Mouse (Mus musculus) granulocyte monocyte progenitor cell, adult 5-6 weeks (primary cell): Measurements from ENCODE around the gene Nek4. TPM values are rescaled to one million over a fixed set of nuclear protein-coding genes. Genes with fewer than 3 reads are reported as not detected.

ENCODE experiments used
- ATAC-seq: replicated peaks from 2 replicates; pipeline ENCODE4 v1.8.0; 2016; ENCODE audit warnings: mild to moderate bottlenecking, moderate TSS enrichment, inconsistent platforms; ENCODE audit not compliant: poor library complexity, severe bottlenecking
- total RNA-seq, 2 experiments: library from RNA; stranded (forward) in 1 of 2; stranded (reverse) in 1 of 2; fragments of 200-712, 200-1000 nt in 1 of 2; fragments of >200 nt in 1 of 2; fragmentation: Nextera tagmentation in 1 of 2; gene quantifications; 2 replicates each; pipeline ENCODE4 v1.2.3; 2014 to 2017

Nek4 gene
- 7.8 and 12.9 TPM in 2 replicates for total RNA-seq (2014; fragmentation: Nextera tagmentation)
- total RNA-seq (2017), result 11.5 and 16.3 TPM in 2 replicates

DNA sequence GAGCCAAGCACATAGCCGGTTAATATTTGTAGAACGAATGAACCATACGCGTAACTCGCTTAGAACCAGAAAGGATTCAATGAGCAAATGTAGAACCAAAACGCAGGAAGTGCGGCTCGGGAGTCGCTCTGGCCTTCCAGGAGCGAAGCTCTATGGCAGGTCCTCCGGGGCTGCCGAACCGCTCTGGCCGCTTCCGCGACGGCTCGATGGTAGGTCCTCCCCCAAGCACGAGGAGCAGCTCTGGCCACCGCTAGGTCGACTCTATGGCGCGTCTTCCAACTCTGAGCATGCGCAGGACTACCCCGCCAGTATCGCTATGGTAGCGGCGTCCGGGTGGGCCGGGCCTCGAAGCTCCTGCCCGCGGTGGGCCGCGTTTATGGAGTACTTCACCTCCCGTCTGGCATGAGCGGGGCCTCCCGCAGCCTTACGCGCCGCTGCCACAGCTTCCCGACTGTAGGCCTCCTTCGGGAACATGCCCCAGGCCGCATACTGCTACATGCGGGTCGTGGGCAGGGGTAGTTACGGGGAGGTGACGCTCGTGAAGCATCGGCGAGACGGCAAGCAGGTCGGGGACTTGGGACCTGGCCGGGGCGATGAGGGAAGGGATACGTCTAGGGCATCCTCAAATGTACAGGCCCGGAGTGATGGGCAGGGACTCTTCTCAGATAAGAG lies at the start of gene Nek4:
Nek4 (plus strand) TSS at position 224 of the 672 bp plus-strand sequence.
- ATAC-seq, result peak; percentile 97

DNA sequence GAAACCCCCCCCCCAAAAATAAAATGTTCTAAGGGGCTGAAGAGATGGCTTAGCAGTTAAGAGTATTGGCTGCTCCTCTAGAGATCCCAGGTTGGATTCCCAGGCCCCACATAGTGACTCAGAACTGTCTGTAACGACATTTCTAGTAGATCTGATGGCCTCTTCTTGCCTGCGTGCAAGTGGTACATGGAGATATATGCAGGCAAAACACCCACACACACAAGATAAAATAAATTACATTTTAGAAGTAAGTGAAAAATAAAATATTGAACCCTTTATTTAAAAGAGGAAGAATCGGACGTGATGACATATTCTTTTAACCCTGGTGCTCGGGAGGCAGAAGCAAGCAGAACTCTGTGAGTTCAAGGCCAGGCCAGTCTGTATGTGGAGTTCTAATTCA lies 48.5 kb upstream of the Nek4 start:
- ATAC-seq, result no peak

- no peak for ATAC-seq
Observed at GRCm38 (mm10) chr14:30903036-30903435, 48.1 kb upstream of the Nek4 start.

- no peak for ATAC-seq
Observed at GRCm38 (mm10) chr14:30904307-30904706, 46.9 kb upstream of the Nek4 start.

DNA sequence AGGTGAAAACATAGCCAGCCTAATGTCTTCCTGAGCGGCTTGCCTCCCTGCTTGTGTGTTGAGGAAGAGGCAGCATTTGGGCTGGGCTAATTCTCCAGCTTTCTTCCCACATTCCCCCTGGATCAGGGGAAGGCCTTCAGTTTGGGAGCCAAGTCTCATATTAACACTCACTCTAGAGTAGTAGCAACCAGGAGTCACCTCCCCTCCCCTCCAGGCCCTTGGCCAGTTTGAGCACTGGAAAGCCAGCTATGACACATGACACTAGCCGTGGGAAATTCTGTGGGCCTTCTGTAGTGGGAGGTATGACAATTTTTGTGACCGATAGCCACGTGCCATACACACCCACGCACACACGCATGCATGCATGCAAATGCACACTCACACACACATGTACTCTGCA lies 45.2 kb upstream of the Nek4 start:
- ATAC-seq, result no peak

DNA sequence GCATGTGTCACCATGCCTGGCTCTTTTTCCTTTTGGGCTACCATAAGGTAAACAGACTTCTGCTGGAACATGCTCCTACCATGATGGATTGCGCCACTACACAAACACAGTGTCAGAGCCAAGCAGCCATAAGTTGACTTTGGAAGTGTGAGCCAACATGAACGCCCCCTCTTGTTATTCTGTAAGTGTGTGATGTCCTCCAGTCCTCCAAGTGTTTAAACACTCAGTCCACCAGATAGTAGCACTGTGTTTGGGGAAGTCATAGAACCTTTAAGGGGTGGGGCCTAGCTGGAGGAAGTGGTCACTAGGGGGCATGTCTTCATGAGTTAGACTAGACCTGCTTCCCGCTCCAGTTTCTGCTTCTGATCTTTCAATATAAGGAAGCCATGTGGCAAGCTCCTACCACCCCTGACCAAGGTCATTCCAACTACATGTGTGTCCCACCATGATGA lies 43.3 kb upstream of the Nek4 start:
- ATAC-seq, result peak; percentile 97

GRCm38 (mm10) chr14:30911141-30911540 lies 40.0 kb upstream of the Nek4 start:
- no peak for ATAC-seq

- ATAC-seq, result no peak
Observed at GRCm38 (mm10) chr14:30912641-30913040, 38.5 kb upstream of the Nek4 start.

GRCm38 (mm10) chr14:30913404-30913803 lies 37.8 kb upstream of the Nek4 start:
- ATAC-seq, result no peak

DNA sequence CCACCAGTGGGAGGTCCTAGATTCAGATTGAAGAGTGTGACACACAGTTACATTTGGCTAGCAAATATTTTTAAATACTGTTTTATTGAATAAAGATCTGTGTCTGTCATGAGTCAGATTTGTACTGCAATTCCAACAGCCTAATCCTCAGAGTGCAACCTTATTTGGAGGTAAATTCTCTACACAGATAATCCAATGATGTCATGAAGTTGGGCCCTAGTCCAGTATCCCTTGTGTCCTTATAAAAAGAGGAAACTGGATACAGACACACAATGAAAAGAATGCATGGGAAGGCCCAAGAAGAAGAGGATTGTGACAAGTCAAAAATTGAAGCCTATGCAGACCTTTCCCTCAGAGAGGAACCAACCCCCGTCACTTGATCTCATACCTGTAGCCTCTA lies 34.7 kb upstream of the Nek4 start:
- no peak for ATAC-seq

DNA sequence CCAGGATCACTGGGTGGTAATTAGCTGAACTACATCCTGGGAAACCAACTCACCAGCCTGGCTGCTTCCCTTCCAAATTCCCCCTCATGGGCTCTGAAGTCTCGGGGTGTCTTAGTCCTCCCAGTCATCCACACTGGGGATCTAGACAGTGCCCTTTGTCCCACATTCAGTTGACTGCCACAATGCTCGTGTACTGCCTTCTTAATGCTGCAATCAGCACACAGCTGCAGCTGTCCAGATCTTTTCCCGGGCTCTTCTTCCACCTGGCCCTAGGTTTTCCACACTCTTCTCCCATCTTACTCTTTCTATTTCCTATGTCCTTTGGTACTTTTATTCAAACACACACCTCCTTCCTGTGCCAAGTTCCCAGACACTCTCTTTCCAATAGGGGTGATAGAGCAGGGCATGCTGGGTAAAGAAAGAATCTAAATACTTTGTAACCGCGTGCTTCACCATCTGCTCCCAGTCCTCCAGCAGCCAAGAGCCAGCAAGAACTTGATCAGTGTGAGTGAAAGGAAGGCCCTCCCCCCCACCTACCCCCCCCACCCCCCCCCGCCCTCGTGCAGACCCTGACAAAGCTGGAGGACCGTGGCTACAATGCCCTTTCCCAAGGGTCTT lies 29.0 kb upstream of the Nek4 start:
- no peak for ATAC-seq

GRCm38 (mm10) chr14:30923375-30924105 lies 27.6 kb upstream of the Nek4 start, which contains the start of gene Itih3:
Gene Itih3, minus strand, starts transcription at chr14:30923760.
- no peak for ATAC-seq

- ATAC-seq, result no peak
Observed at GRCm38 (mm10) chr14:30925492-30925891, 25.7 kb upstream of the Nek4 start.

- no peak for ATAC-seq
Observed at GRCm38 (mm10) chr14:30930386-30930785, 20.8 kb upstream of the Nek4 start.

DNA sequence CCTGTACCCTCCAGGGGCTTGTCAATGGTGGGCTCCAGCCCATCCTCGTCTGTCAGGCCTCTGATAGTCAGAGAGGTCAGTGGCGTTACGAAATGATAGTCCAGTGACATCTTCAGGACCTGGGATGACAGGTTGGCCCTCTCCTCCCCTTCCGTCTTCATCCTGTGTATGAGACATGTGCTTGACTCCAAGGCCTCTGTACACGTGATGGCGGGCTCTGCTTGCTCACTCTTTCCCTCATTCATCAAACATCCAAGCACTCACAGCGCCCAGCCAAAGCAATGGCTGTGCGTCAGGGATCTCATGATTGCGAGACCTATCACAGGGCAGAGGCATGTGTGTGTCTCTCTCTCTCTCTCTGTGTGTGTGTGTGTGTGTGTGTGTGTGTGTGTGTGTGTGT lies 17.8 kb upstream of the Nek4 start:
- ATAC-seq, result no peak

DNA sequence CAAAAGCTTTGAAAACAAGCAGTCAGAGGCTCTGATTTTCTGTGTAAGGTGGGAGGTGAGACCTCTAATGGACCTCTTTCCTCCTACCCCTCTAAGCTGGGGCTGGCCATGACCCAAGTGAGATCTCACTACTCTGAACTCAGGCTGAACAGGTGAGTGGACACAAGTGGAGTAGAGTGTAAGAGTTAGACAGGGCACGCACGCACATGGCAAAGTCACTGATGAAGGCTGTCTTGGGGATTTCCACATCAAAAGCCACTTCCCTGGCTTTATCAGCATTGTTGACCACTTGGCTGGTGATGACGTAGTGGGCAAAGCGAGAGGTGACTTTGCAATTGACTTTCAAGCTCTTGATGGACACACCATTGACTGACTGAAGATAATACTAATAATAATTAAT lies 8.9 kb upstream of the Nek4 start:
- no peak for ATAC-seq

DNA sequence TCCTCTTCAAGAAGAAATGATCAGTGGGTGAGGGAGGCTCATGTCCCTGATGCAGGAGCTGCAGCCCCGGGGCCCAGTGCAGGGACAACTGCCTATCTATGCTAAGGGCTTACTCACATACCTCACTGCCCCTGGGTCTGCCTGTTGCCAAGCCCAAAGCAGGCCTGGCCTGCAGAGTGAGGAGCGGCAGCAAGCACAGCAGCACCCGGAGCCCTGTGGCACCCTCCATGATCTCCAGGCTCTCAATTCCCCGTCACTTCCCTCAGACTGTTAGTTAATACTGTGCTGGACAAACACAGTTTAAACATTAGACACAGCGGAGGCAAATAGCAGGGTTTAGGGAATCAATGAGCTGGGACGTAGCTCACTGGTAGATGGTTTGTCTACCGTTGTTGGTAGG lies 8.1 kb upstream of the Nek4 start, which contains the start of gene Itih1:
Itih1 (minus strand) TSS at position 252 of the 400 bp plus-strand sequence.
- ATAC-seq, result no peak

DNA sequence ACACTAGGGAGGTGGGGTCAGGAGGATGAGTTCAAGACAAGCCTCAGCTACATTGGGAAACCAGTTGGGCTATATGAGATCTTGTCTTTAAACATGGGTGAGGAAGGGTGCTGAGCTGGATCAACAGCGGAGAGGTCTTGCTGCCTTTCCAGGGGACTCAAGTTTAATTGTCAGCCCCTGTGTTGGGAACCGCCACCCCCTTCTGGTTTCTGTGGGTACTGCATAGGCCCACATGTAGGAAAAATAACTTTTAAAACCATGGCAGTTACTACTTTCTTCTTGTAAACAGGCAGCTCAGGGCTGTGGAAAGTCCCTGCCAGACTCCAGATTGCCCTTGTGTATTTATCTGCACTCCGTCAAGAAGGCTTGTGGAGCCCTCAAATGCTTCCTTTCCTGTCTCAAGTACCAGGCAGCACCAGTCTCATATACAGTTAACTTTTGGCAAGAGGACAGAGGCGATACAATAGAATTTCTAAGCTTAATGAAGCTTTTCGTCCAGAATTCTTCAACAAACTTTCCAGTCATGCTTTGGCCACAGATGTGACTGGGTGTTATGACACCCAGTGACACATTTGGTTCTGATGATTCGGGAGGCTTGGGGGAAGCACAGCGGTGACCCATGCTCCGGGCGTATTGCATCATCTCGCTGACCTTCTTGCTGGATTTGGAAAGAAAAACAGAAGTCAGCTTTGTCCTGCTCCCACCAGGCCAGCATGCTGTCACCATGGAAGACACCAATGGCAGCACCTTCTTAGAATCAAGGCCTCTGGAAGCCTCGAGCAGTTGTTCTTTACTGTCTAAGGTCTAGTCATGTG lies 7.1 kb upstream of the Nek4 start:
- peak; percentile 78 for ATAC-seq

GRCm38 (mm10) chr14:30944745-30945144 lies 6.4 kb upstream of the Nek4 start:
- ATAC-seq, result no peak

DNA sequence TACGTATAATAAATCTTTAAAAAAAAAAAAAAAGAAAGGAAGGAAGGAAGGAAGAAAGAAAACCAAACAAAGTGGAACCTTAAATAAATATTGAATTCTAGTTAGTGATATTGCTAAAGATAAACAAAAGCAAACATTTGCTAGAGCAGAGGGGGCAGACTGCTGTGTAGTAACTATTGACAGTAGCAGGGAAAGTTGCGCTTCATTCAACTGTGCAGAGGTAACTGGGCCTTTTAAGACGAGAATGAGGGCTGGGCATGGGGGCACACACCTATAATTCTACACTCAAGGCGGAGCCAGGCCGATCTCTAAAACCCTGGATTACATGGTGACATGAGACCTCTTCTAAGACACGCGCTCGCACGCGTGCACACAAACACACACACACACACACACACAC lies 1.2 kb upstream of the Nek4 start:
- no peak for ATAC-seq
